Mouse (Mus musculus) hindbrain, embryonic 11.5 days (tissue): ENCODE data around the gene Nek6. TPM values are rescaled to one million over a fixed set of nuclear protein-coding genes. Genes with fewer than 3 reads are reported as not detected.

Source experiments
- ATAC-seq: fragments of 200-750 bp; cut with Nextera tagmentation; 2 replicates; pipeline ENCODE4 v1.8.0; 2017; ENCODE audit warnings: mild to moderate bottlenecking, moderate TSS enrichment, moderate library complexity; ENCODE audit not compliant: low FRiP score
- DNase-seq: peaks from one replicate; pipeline ENCODE4 v3.0.0-alpha.2; 2015; ENCODE audit warnings: low spot score
- H3K27ac ChIP-seq: fragments of 300-500 bp; sonication (generic); 2 replicates; pipeline ENCODE4 v1.5.1; 2014; ENCODE audit warnings: mild to moderate bottlenecking, low read depth, low read length
- H3K27me3 ChIP-seq: fragments of 300-500 bp; sonication (generic); 2 replicates; pipeline ENCODE4 v1.6.1; 2014; ENCODE audit warnings: mild to moderate bottlenecking, low read length, moderate library complexity, mixed read lengths; ENCODE audit not compliant: control insufficient read depth, insufficient read depth
- H3K36me3 ChIP-seq: fragments of 300-500 bp; sonication (generic); 2 replicates; pipeline ENCODE4 v1.6.1; 2014; ENCODE audit warnings: mild to moderate bottlenecking, low read length, moderate library complexity, mixed read lengths; ENCODE audit not compliant: control insufficient read depth, insufficient read depth
- H3K4me1 ChIP-seq: fragments of 300-500 bp; sonication (generic); replicated peaks from 2 replicates; pipeline ENCODE4 v1.6.1; 2014; ENCODE audit warnings: low read length, mixed read lengths; ENCODE audit not compliant: control insufficient read depth, insufficient read depth
- H3K4me2 ChIP-seq: fragments of 300-500 bp; sonication (generic); replicated peaks from 2 replicates; pipeline ENCODE4 v1.6.1; 2014; ENCODE audit warnings: mild to moderate bottlenecking, low read depth, low read length
- H3K4me3 ChIP-seq: fragments of 300-500 bp; sonication (generic); 2 replicates; pipeline ENCODE4 v1.5.1; 2014; ENCODE audit warnings: low read depth, low read length
- H3K9ac ChIP-seq: fragments of 300-500 bp; sonication (generic); 2 replicates; pipeline ENCODE4 v1.6.1; 2014; ENCODE audit warnings: low read depth, low read length
- H3K9me3 ChIP-seq: fragments of 300-500 bp; sonication (generic); 2 replicates; pipeline ENCODE4 v1.6.1; 2016; ENCODE audit warnings: low read length; ENCODE audit not compliant: control insufficient read depth
- WGBS: fragments of 180-500 bp; shearing (Covaris S2); extraction: QIAGEN DNeasy Blood & Tissue Kit; methylation state at CpG from one replicate; pipeline ENCODE4 v1.1.7; 2014; 5-methylcytosine and 5-hydroxymethylcytosine counted together
- polyA plus RNA-seq: library from polyadenylated mRNA; unstranded; fragments of >200 nt; fragmentation: Nextera tagmentation; extraction: Ambion mirVana; gene quantifications from 2 replicates; pipeline ENCODE4 v1.2.1, GENCODE M21; 2014

Gene Nek6
- polyA plus RNA-seq, 1 experiment from 2014 or later, result 87.8 TPM

DNA sequence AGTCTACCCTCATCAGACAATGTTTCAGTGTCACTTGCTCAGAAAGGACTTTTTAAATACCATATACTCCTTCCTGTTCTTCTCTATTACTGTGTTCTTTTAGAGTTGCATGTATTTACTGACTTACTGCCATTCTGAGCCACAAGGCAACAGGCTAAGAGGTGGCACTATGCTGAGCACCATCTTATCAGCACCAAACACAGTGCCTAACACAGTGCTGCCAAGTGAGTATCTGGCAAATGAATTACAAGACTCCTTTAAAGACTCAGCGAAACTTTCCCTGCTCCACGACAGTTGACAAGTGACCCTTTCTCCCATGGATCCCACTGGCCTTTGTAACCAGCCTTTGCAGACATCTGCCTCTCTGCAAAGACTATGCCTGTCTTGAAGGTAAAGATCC, 119.1 kb downstream of the Nek6 start:
- no peaks in the 10 kb centered on the region for H3K9me3 ChIP-seq
- no peak for DNase-seq
- no peak overlapping the region for H3K9ac ChIP-seq
- no peak overlapping the region for H3K4me3 ChIP-seq
- no peak overlapping the region for H3K4me2 ChIP-seq
- H3K36me3 ChIP-seq, result 0 out of 2 replicates have a peak, but pooled peaks cover 7% of the 10 kb centered on the region
- WGBS, result 88% methylated on average over 2 of the region's 2 CpGs
- H3K27me3 ChIP-seq, result no peaks in the 10 kb centered on the region
- H3K27ac ChIP-seq, result no peak overlapping the region
- no peak for ATAC-seq
- H3K4me1 ChIP-seq, result no peaks in the 10 kb centered on the region

- H3K27ac ChIP-seq, result no peak overlapping the region
- 0 out of 2 replicates have a peak, but pooled peaks cover 5% of the 10 kb centered on the region for H3K36me3 ChIP-seq
- no peaks in the 10 kb centered on the region for H3K27me3 ChIP-seq
- H3K9me3 ChIP-seq, result no peaks in the 10 kb centered on the region
- no peak for DNase-seq
- H3K4me3 ChIP-seq, result no peak overlapping the region
- no peak overlapping the region for H3K4me2 ChIP-seq
- no peak for ATAC-seq
- H3K4me1 ChIP-seq, result no peaks in the 10 kb centered on the region
- WGBS, result 87% methylated on average over 4 of the region's 4 CpGs
- H3K9ac ChIP-seq, result no peak overlapping the region
Observed at GRCm38 (mm10) chr2:38637716-38638267, 126.3 kb downstream of the Nek6 start.

DNA sequence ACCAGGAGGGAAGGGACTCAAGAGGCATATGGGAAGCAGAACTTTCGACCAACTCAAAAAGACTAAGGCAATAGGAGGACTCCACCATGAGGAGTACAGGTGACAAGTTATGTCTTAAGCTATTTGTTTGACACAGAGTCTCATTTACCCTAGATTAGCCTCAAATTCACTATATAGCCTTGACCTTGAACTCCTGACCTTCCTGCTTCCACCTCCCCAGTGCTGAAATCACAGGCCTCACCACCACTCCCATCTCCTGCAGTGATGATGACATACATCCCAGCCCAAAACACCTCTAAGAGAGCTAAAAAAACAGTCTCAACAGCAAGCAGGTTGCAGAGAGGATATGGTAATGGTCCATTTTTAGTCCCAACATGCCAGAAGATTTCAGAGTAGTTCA, 130.3 kb downstream of the Nek6 start:
- H3K9me3 ChIP-seq, result no peaks in the 10 kb centered on the region
- H3K9ac ChIP-seq, result no peak overlapping the region
- H3K27me3 ChIP-seq, result no peaks in the 10 kb centered on the region
- ATAC-seq (no peak), DNase-seq (no peak)
- no peak overlapping the region for H3K27ac ChIP-seq
- H3K4me1 ChIP-seq, result no peaks in the 10 kb centered on the region
- H3K36me3 ChIP-seq, result 0 out of 2 replicates have a peak, but pooled peaks cover 2% of the 10 kb centered on the region
- no peak overlapping the region for H3K4me3 ChIP-seq
- WGBS, result 97% methylated on average over 1 of the region's 1 CpGs
- no peak overlapping the region for H3K4me2 ChIP-seq

DNA sequence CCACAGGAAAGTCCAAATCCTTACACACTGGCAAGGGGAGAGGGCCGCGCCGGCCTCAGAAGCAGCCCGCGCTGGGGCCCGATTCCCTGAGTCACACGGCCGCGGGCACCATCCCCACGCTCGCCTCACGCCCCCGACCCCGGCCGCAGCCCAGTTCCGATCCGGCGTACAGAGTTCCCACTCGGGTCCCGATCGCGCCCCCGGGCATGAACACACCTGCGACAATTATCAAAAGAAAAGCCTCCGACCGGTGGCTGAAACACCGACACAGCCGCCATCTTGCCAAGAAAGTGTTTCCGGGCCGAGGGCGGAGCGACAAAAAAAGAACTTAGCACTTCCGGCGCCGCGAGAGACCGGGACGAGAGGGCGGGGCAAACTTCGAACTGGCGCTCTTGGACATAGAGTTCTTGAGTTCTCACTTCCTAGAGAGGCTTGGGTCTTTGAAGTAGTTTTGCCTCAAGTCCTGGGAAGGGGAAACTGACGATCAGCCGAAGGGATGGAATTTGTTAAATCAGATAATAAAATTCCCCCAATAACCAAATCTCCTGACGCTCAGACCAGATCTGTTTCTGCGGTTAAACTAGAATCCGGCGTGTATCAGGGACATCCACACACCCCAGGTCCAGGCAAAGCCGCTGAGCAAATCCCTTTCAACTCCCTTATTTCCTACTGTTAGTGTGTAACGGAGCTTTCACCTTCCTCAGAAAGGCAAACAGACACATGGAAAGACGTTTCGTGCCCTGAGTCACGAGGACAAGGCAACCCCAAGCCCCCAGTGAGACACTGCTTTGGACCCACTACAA, 132.4 kb downstream of the Nek6 start, which contains the start of gene Psmb7:
Gene Psmb7, minus strand, starts transcription at position 463 of the 803 bp plus-strand sequence.
- Histone ChIP-seq H3K4me1 (no peaks in the 10 kb centered on the region), H3K4me2 (peak within 1 kb of the TSS; percentile 77), H3K4me3 (peak within 1 kb of the TSS; percentile 95), H3K9ac (peak within 1 kb of the TSS; percentile 88), H3K36me3 (no peaks in the 10 kb centered on the region), H3K27ac (0 out of 2 replicates have a peak within 1 kb of the TSS, but pooled peaks have one; percentile 62), H3K27me3 (no peaks in the 10 kb centered on the region), H3K9me3 (no peaks in the 10 kb centered on the region)
- peak; percentile 81 for ATAC-seq
- 2% methylated on average over 52 of the region's 52 CpGs for WGBS
- DNase-seq, result peak; percentile 94

Other genes starting within 250 kb of the Nek6 start
- gene Dennd1a, start 224.3 kb upstream of the Nek6 start, polyA plus RNA-seq, result 7.5 and 11.3 TPM in 2 replicates
- gene Lhx2, start 172.4 kb upstream of the Nek6 start, polyA plus RNA-seq, result 21.9 and 24.4 TPM in 2 replicates
- gene Psmb7, start 132.4 kb downstream of the Nek6 start, polyA plus RNA-seq, result 355 and 367 TPM in 2 replicates
- 0.19 and 0.20 TPM in 2 replicates for gene Nr5a1, start 202.9 kb downstream of the Nek6 start, polyA plus RNA-seq